Mouse (Mus musculus) brown adipose tissue, adult 24 weeks (tissue): ENCODE results near the gene Gm49361. TPM values are rescaled to one million over a fixed set of nuclear protein-coding genes. Genes with fewer than 3 reads are reported as not detected.

Source experiments
- polyA plus RNA-seq: library from polyadenylated mRNA; stranded (reverse); fragments of >200 nt; gene quantifications from 2 replicates; pipeline ENCODE4 v1.2.4, GENCODE M21; 2012; ENCODE audit not compliant: missing spikeins, insufficient read depth, insufficient read length

Gm49361 gene
- polyA plus RNA-seq, 1 experiment: not detected

Other genes starting within 250 kb of the Gm49361 start
- gene Il17d, start 221.3 kb downstream of the Gm49361 start, polyA plus RNA-seq: 1.1 and 1.5 TPM in 2 replicates
- 44.9 and 48.9 TPM in 2 replicates for gene Eef1akmt1, start 174.5 kb downstream of the Gm49361 start, polyA plus RNA-seq
- 5.5 and 5.9 TPM in 2 replicates for gene Xpo4, start 80.7 kb downstream of the Gm49361 start, polyA plus RNA-seq
- 19.5 and 20.1 TPM in 2 replicates for gene Lats2, start 12.3 kb upstream of the Gm49361 start, polyA plus RNA-seq
- 55.9 and 69.4 TPM in 2 replicates for gene Sap18, start 52.1 kb upstream of the Gm49361 start, polyA plus RNA-seq
- gene Ska3, start 80.1 kb upstream of the Gm49361 start, polyA plus RNA-seq: not detected in 2 replicates
- gene Mrpl57, start 80.1 kb upstream of the Gm49361 start, polyA plus RNA-seq: 117 and 149 TPM in 2 replicates
- gene Zdhhc20, start 144.2 kb upstream of the Gm49361 start, polyA plus RNA-seq: 5.1 and 11.0 TPM in 2 replicates